Mouse (Mus musculus) heart, postnatal 14 days (tissue): ENCODE data around the gene Wfdc5. TPM values are rescaled to one million over a fixed set of nuclear protein-coding genes. Genes with fewer than 3 reads are reported as not detected.
"Not testable (repeated sequence)": the region's sequence is repeated elsewhere in the genome, so short reads cannot be mapped to it uniquely, and the experiment has no call there.

Experiments used
- DNase-seq, 2 experiments: peaks; one replicate each; pipeline ENCODE4 v3.0.0; 2021 to 2022
- intact Hi-C: fragments of 180-260 bp; cut with DNase I; formaldehyde crosslinking; loops from one replicate; pipeline ENCODE4 v1.15.1; 2025
- long read RNA-seq, 2 experiments: library from polyadenylated mRNA; stranded (forward); transcript quantifications; one replicate each; pipeline ENCODE4 v2.0.0; 2021
- total RNA-seq, 2 experiments: library from RNA; stranded (reverse); gene quantifications; 2 replicates each; pipeline ENCODE4 v1.2.3; 2021

Gene Wfdc5
- total RNA-seq: not detected
- long read RNA-seq, experiment 1: 0 reads
- long read RNA-seq, experiment 2: 0 reads

GRCm38 (mm10) chr2:164182692-164183255 lies at the start of gene Wfdc5:
Gene Wfdc5 (minus strand): TSS chr2:164182742.
- DNase-seq: no peak
- intact Hi-C loops: no loop called here

GRCm38 (mm10) chr2:164228361-164229070 lies 46.0 kb upstream of the Wfdc5 start:
- intact Hi-C loops: no loop called here
- DNase-seq: no peak

- intact Hi-C loops: no loop called here
- no peak for DNase-seq
These were observed 39.0 kb upstream of the Wfdc5 start, which contains the start of gene Wfdc15b for GRCm38 (mm10) chr2:164221522-164221921. Gene Wfdc15b (minus strand): TSS chr2:164221660.

- DNase-seq: no peak
These were observed 36.8 kb upstream of the Wfdc5 start for GRCm38 (mm10) chr2:164219295-164219694.

GRCm38 (mm10) chr2:164212711-164213110 lies 30.2 kb upstream of the Wfdc5 start:
- no peak for DNase-seq
- intact Hi-C loops: no loop called here

More at GRCm38 (mm10) chr2:164219295-164219694, 36.8 kb upstream of the Wfdc5 start:
- intact Hi-C loops: no loop called here

GRCm38 (mm10) chr2:164210892-164211291 lies 28.4 kb upstream of the Wfdc5 start:
- intact Hi-C loops: no loop called here
- DNase-seq: no peak

- no peak for DNase-seq
- intact Hi-C loops: no loop called here
These were observed 24.1 kb upstream of the Wfdc5 start for GRCm38 (mm10) chr2:164206676-164207075.

GRCm38 (mm10) chr2:164206011-164206410 lies 23.5 kb upstream of the Wfdc5 start:
- DNase-seq, intact Hi-C loops: not testable (repeated sequence)

- intact Hi-C loops: no loop called here
- DNase-seq: no peak
These were observed 17.2 kb upstream of the Wfdc5 start, which contains the start of gene Wfdc15a for GRCm38 (mm10) chr2:164199626-164200327. Gene Wfdc15a (minus strand): TSS chr2:164200130.

- intact Hi-C loops: no loop called here
- no peak for DNase-seq
These were observed 14.1 kb upstream of the Wfdc5 start for GRCm38 (mm10) chr2:164196700-164196990.

- intact Hi-C loops: no loop called here
- DNase-seq: no peak
These were observed 13.6 kb upstream of the Wfdc5 start for GRCm38 (mm10) chr2:164195971-164196699.

GRCm38 (mm10) chr2:164194959-164195630 lies 12.6 kb upstream of the Wfdc5 start:
- intact Hi-C loops: no loop called here
- DNase-seq: no peak

- DNase-seq: no peak
- intact Hi-C loops: no loop called here
These were observed 9.7 kb upstream of the Wfdc5 start for GRCm38 (mm10) chr2:164192279-164192678.

GRCm38 (mm10) chr2:164190576-164190975 lies 8.0 kb upstream of the Wfdc5 start, which contains the start of gene Wfdc12:
Gene Wfdc12 (minus strand): TSS chr2:164190608.
- intact Hi-C loops: no loop called here
- no peak for DNase-seq

- DNase-seq: no peak
- intact Hi-C loops: no loop called here
These were observed 6.2 kb upstream of the Wfdc5 start for GRCm38 (mm10) chr2:164188722-164189121.

- no peak for DNase-seq
- intact Hi-C loops: no loop called here
These were observed 1.7 kb upstream of the Wfdc5 start for GRCm38 (mm10) chr2:164184145-164184719.

- intact Hi-C loops: no loop called here
- no peak for DNase-seq
These were observed 798 bp upstream of the Wfdc5 start for GRCm38 (mm10) chr2:164183340-164183739.

GRCm38 (mm10) chr2:164180770-164181169 lies 1.8 kb downstream of the Wfdc5 start:
- intact Hi-C loops: loop anchor here (2.0 kb wide), 1 partner anchor 76 kb away; no protein-coding TSS in a partner anchor
- no peak for DNase-seq

GRCm38 (mm10) chr2:164180124-164180523 lies 2.4 kb downstream of the Wfdc5 start:
- peak; percentile 40 to 55 for DNase-seq
- intact Hi-C loops: loop anchor here (2.0 kb wide), 1 partner anchor 75 kb away; no protein-coding TSS in a partner anchor

- intact Hi-C loops: loop anchor here (5.0 kb wide), 1 partner anchor 46 kb away; no protein-coding TSS in a partner anchor
- no peak for DNase-seq
These were observed 4.7 kb downstream of the Wfdc5 start for GRCm38 (mm10) chr2:164177831-164178230.
